Mouse (Mus musculus) MEL (cell line): Measurements from ENCODE around the gene Mesp2. TPM values are rescaled to one million over a fixed set of nuclear protein-coding genes. Genes with fewer than 3 reads are reported as not detected.

Source experiments
- DNase-seq: peaks from one replicate; pipeline ENCODE4 v3.0.0; 2011; ENCODE audit warnings: low read depth, low spot score
- H3K27ac ChIP-seq: 2 replicates; pipeline ENCODE4 v1.5.1; 2012; ENCODE audit warnings: low read depth, mild to moderate bottlenecking, control low read depth, low read length, moderate library complexity; ENCODE audit not compliant: control insufficient read depth
- H3K27me3 ChIP-seq, 2 experiments: fragments of 150-350 bp in 1 of 2; sonication (generic) in 1 of 2; 2 replicates each; pipeline ENCODE4 v1.6.1; 2012; ENCODE audit warnings: low read length in 2 of 2, mild to moderate bottlenecking in 2 of 2, improper control_type of control experiment in 1 of 2, moderate library complexity in 1 of 2; ENCODE audit not compliant: insufficient read depth in 2 of 2, control insufficient read depth in 1 of 2
- H3K36me3 ChIP-seq, 2 experiments: 2 replicates each; pipeline ENCODE4 v1.6.1; 2012 to 2014; ENCODE audit warnings: low read length in 2 of 2, improper control_type of control experiment in 1 of 2, inconsistent platforms in 1 of 2, mild to moderate bottlenecking in 1 of 2; ENCODE audit not compliant: insufficient read depth in 2 of 2, control insufficient read depth in 1 of 2
- H3K4me1 ChIP-seq, 2 experiments: fragments of 150-350 bp in 1 of 2; sonication (generic) in 1 of 2; 2 replicates each; pipeline ENCODE4 v1.6.1; 2012; ENCODE audit warnings: low read length in 2 of 2, improper control_type of control experiment in 1 of 2, mild to moderate bottlenecking in 1 of 2; ENCODE audit not compliant: insufficient read depth in 2 of 2, control insufficient read depth in 1 of 2
- H3K4me3 ChIP-seq, 2 experiments: fragments of 150-350 bp in 1 of 2; sonication (generic) in 1 of 2; 2 replicates each; pipeline ENCODE4 v1.5.1; 2012; ENCODE audit warnings: low read depth in 2 of 2, low read length in 2 of 2, mild to moderate bottlenecking in 2 of 2, moderate library complexity in 2 of 2, control low read depth in 1 of 2, improper control_type of control experiment in 1 of 2; ENCODE audit not compliant: control insufficient read depth in 1 of 2, insufficient read depth in 1 of 2
- H3K79me2 ChIP-seq: 2 replicates; pipeline ENCODE4 v1.6.1; 2012; ENCODE audit warnings: mild to moderate bottlenecking, low read length, moderate library complexity; ENCODE audit not compliant: control insufficient read depth, poor library complexity, insufficient read depth
- H3K9ac ChIP-seq: 2 replicates; pipeline ENCODE4 v1.6.1; 2012; ENCODE audit warnings: low read depth, mild to moderate bottlenecking, control low read depth, low read length, moderate library complexity; ENCODE audit not compliant: control insufficient read depth, poor library complexity, severe bottlenecking
- H3K9me3 ChIP-seq: fragments of 150-350 bp; sonication (generic); replicated peaks from 2 replicates; pipeline ENCODE4 v1.6.1; 2012; ENCODE audit warnings: mild to moderate bottlenecking, low read length, improper control_type of control experiment, moderate library complexity; ENCODE audit not compliant: insufficient read depth
- CHD1 ChIP-seq: IDR thresholded peaks from 2 replicates; pipeline ENCODE4 v1.6.1; 2012; ENCODE audit warnings: low read depth, mild to moderate bottlenecking, inconsistent platforms, low read length, improper control_type of control experiment
- CHD2 ChIP-seq: IDR thresholded peaks from 2 replicates; pipeline ENCODE4 v1.6.1; 2011; ENCODE audit warnings: low read length, improper control_type of control experiment
- CTCF ChIP-seq, 3 experiments: IDR thresholded peaks in 2 of 3; conservative IDR thresholded peaks in 1 of 3; 2 replicates each; pipeline ENCODE4 v1.5.1; 2011 to 2012; ENCODE audit warnings: low read length in 3 of 3, low read depth in 2 of 3, mild to moderate bottlenecking in 2 of 3, improper control_type of control experiment in 1 of 3, inconsistent platforms in 1 of 3, mixed read lengths in 1 of 3, moderate library complexity in 1 of 3; ENCODE audit not compliant: control insufficient read depth in 1 of 3, insufficient read depth in 1 of 3, poor library complexity in 1 of 3, severe bottlenecking in 1 of 3
- ELF1 ChIP-seq: IDR thresholded peaks from 2 replicates; pipeline ENCODE4 v1.6.1; 2014; ENCODE audit warnings: low read depth, mild to moderate bottlenecking, inconsistent platforms, low read length, improper control_type of control experiment, moderate library complexity
- EP300 ChIP-seq, 2 experiments: IDR thresholded peaks; 2 replicates each; pipeline ENCODE4 v1.6.1; 2011; ENCODE audit warnings: improper control_type of control experiment in 2 of 2, low read length in 2 of 2, low read depth in 1 of 2, mild to moderate bottlenecking in 1 of 2
- ETS1 ChIP-seq: IDR thresholded peaks from 2 replicates; pipeline ENCODE4 v1.6.1; 2012; ENCODE audit warnings: low read depth, mild to moderate bottlenecking, inconsistent platforms, low read length, improper control_type of control experiment, moderate library complexity
- GABPA ChIP-seq: IDR thresholded peaks from 2 replicates; pipeline ENCODE4 v1.6.1; 2012; ENCODE audit warnings: low read depth, mild to moderate bottlenecking, inconsistent platforms, low read length, improper control_type of control experiment, moderate library complexity
- GATA1 ChIP-seq: IDR thresholded peaks from 2 replicates; pipeline ENCODE4 v1.6.1; 2011; ENCODE audit warnings: low read depth, low read length, improper control_type of control experiment
- HCFC1 ChIP-seq: IDR thresholded peaks from 2 replicates; pipeline ENCODE4 v1.6.1; 2012; ENCODE audit warnings: low read depth, mild to moderate bottlenecking, inconsistent platforms, low read length, improper control_type of control experiment, moderate library complexity
- JUND ChIP-seq: IDR thresholded peaks from 2 replicates; pipeline ENCODE4 v1.6.1; 2011; ENCODE audit warnings: low read depth, mild to moderate bottlenecking, improper control_type of control experiment, low read length
- KAT2A ChIP-seq: conservative IDR thresholded peaks from 2 replicates; pipeline ENCODE4 v1.6.1; 2012; ENCODE audit warnings: low read depth, low read length, improper control_type of control experiment, inconsistent platforms
- MAZ ChIP-seq: IDR thresholded peaks from 2 replicates; pipeline ENCODE4 v1.6.1; 2012; ENCODE audit warnings: low read depth, mild to moderate bottlenecking, inconsistent platforms, low read length, improper control_type of control experiment
- MEF2A ChIP-seq: IDR thresholded peaks from 2 replicates; pipeline ENCODE4 v1.6.1; 2014; ENCODE audit warnings: low read depth, mild to moderate bottlenecking, inconsistent platforms, low read length, improper control_type of control experiment; ENCODE audit not compliant: poor library complexity, insufficient replicate concordance, severe bottlenecking; ENCODE audit errors: extremely low read depth
- MYB ChIP-seq: IDR thresholded peaks from 2 replicates; pipeline ENCODE4 v1.6.1; 2011; ENCODE audit warnings: mild to moderate bottlenecking, low read depth, low read length, improper control_type of control experiment
- MYC ChIP-seq: IDR thresholded peaks from 2 replicates; pipeline ENCODE4 v1.6.1; 2011; ENCODE audit warnings: low read depth, mild to moderate bottlenecking, low read length, improper control_type of control experiment, moderate library complexity
- NRF1 ChIP-seq: IDR thresholded peaks from 2 replicates; pipeline ENCODE4 v1.6.1; 2014; ENCODE audit warnings: low read depth, mild to moderate bottlenecking, inconsistent platforms, low read length, improper control_type of control experiment, moderate library complexity; ENCODE audit not compliant: poor library complexity, insufficient read depth, severe bottlenecking
- POLR2A ChIP-seq, 2 experiments: IDR thresholded peaks; 2 replicates each; pipeline ENCODE4 v1.6.1; 2011 to 2012; ENCODE audit warnings: low read length in 2 of 2, mild to moderate bottlenecking in 2 of 2, control low read depth in 1 of 2, improper control_type of control experiment in 1 of 2, low read depth in 1 of 2, moderate library complexity in 1 of 2; ENCODE audit not compliant: control insufficient read depth in 1 of 2, insufficient read depth in 1 of 2, poor library complexity in 1 of 2
- POLR2AphosphoS2 ChIP-seq: IDR thresholded peaks from 2 replicates; pipeline ENCODE4 v1.6.1; 2011; ENCODE audit warnings: low read length, improper control_type of control experiment
- POLR2AphosphoS5 ChIP-seq: IDR thresholded peaks from 2 replicates; pipeline ENCODE4 v1.6.1; 2012; ENCODE audit warnings: low read depth, borderline replicate concordance, mild to moderate bottlenecking, inconsistent platforms, low read length, moderate library complexity, mixed read lengths
- RAD21 ChIP-seq: IDR thresholded peaks from 2 replicates; pipeline ENCODE4 v1.6.1; 2011; ENCODE audit warnings: mild to moderate bottlenecking, low read depth, low read length, improper control_type of control experiment
- RCOR1 ChIP-seq: IDR thresholded peaks from 2 replicates; pipeline ENCODE4 v1.6.1; 2012; ENCODE audit warnings: low read depth, mild to moderate bottlenecking, inconsistent platforms, low read length, improper control_type of control experiment
- SIN3A ChIP-seq: IDR thresholded peaks from 2 replicates; pipeline ENCODE4 v1.6.1; 2012; ENCODE audit warnings: low read length, improper control_type of control experiment, inconsistent platforms
- SMC3 ChIP-seq: IDR thresholded peaks from 2 replicates; pipeline ENCODE4 v1.6.1; 2011; ENCODE audit warnings: low read depth, low read length, improper control_type of control experiment
- TCF12 ChIP-seq: IDR thresholded peaks from 2 replicates; pipeline ENCODE4 v1.6.1; 2014; ENCODE audit warnings: low read depth, mild to moderate bottlenecking, inconsistent platforms, low read length, improper control_type of control experiment, moderate library complexity
- USF1 ChIP-seq: IDR thresholded peaks from 2 replicates; pipeline ENCODE4 v1.6.1; 2014; ENCODE audit warnings: low read depth, mild to moderate bottlenecking, inconsistent platforms, low read length, improper control_type of control experiment, moderate library complexity
- ZC3H11A ChIP-seq: IDR thresholded peaks from 2 replicates; pipeline ENCODE4 v1.6.1; 2012; ENCODE audit warnings: low read depth, mild to moderate bottlenecking, inconsistent platforms, low read length, improper control_type of control experiment
- ZKSCAN1 ChIP-seq: IDR thresholded peaks from 2 replicates; pipeline ENCODE4 v1.6.1; 2012; ENCODE audit warnings: low read depth, mild to moderate bottlenecking, inconsistent platforms, low read length, improper control_type of control experiment, moderate library complexity
- ZMIZ1 ChIP-seq: IDR thresholded peaks from 2 replicates; pipeline ENCODE4 v1.6.1; 2012; ENCODE audit warnings: low read depth, mild to moderate bottlenecking, inconsistent platforms, low read length, improper control_type of control experiment, moderate library complexity
- ZNF384 ChIP-seq: IDR thresholded peaks from 2 replicates; pipeline ENCODE4 v1.6.1; 2012; ENCODE audit warnings: low read depth, mild to moderate bottlenecking, inconsistent platforms, low read length, improper control_type of control experiment
- polyA plus RNA-seq, 2 experiments: library from polyadenylated mRNA; stranded (reverse) in 1 of 2; unstranded in 1 of 2; fragments of >175 nt in 1 of 2; fragments of >200 nt in 1 of 2; gene quantifications; 2 replicates each; pipeline versions ENCODE4 v1.2.1 to v1.2.4; 2012; ENCODE audit warnings: low replicate concordance in 2 of 2, low read depth in 1 of 2; ENCODE audit not compliant: insufficient read length in 2 of 2, insufficient read depth in 1 of 2, missing spikeins in 1 of 2
- total RNA-seq: library from RNA; depleted of rRNA; stranded (reverse); fragments of 300-350 nt; gene quantifications from 2 replicates; pipeline ENCODE4 v1.2.3, GENCODE M21; 2012

Gene Mesp2
- total and polyA plus RNA-seq, 3 experiments, result not detected

GRCm38 (mm10) chr7:79801391-79801790 is 9.1 kb upstream of the Mesp2 start:
- Histone ChIP-seq H3K9ac (no peak overlapping the region), H3K27ac (no peak overlapping the region), H3K4me3 (no peak overlapping the region), H3K27me3 (no peaks in the 10 kb centered on the region)
- no peak for TF ChIP-seq POLR2AphosphoS5
- TF ChIP-seq KAT2A, result no peak
- no peak for TF ChIP-seq TCF12
- no peak for TF ChIP-seq POLR2AphosphoS2
- no peak for TF ChIP-seq MYC
- TF ChIP-seq GABPA, result no peak
- no peak for TF ChIP-seq RCOR1
- TF ChIP-seq ZNF384, result no peak
- TF ChIP-seq ZMIZ1, result no peak
- no peak for TF ChIP-seq JUND
- no peak for TF ChIP-seq CHD1
- no peak for TF ChIP-seq MEF2A
- no peak for TF ChIP-seq GATA1
- TF ChIP-seq RAD21, result no peak
- TF ChIP-seq ELF1, result no peak
- no peak for TF ChIP-seq POLR2A (IDR thresholded peaks at IDR 0.05; ENCODE audit: control insufficient read depth in 1 of 2, insufficient read depth in 1 of 2, low read depth in 1 of 2, low read length in 2 of 2, poor library complexity in 1 of 2)
- no peak for TF ChIP-seq ZKSCAN1
- no peak for TF ChIP-seq MYB
- TF ChIP-seq HCFC1, result no peak
- no peak for TF ChIP-seq CTCF (IDR thresholded peaks at IDR 0.05 in 2 of 3, conservative IDR thresholded peaks at IDR 0.05 in 1 of 3; ENCODE audit: control insufficient read depth in 1 of 3, insufficient read depth in 1 of 3, low read depth in 2 of 3, low read length in 3 of 3, poor library complexity in 1 of 3, severe bottlenecking in 1 of 3)
- TF ChIP-seq, all 39 proteins: peak for 0
- H3K4me1 ChIP-seq, result no peaks in the 10 kb centered on the region
- H3K36me3 ChIP-seq, result no peaks in the 10 kb centered on the region
- DNase-seq, result no peak
- no peaks in the 10 kb centered on the region for H3K79me2 ChIP-seq
- H3K9me3 ChIP-seq, result no peaks in the 10 kb centered on the region

DNA sequence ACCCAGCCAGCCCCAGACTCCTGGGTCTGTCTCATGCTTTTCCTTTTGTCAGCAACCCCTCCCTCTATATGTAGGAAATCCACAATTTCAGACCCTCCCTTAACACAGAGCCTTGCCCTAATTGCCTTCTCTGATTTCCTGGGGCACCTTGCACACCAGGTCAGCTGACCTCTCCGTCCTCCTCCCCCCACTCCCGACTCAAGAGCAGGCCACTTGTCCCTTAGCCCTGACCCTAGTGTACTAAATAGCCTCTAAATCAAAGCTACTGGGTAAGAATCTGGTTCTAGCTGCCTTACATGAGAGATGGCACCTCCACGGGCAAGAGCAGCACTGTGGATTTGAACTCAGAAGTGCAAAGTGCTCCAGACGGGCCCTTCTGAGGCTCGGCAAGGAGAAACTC is 8.5 kb upstream of the Mesp2 start:
- Histone ChIP-seq H3K4me1 (no peaks in the 10 kb centered on the region), H3K36me3 (no peaks in the 10 kb centered on the region), H3K9ac (no peak overlapping the region), H3K4me3 (no peak overlapping the region), H3K27ac (no peak overlapping the region), H3K9me3 (no peaks in the 10 kb centered on the region), H3K27me3 (no peaks in the 10 kb centered on the region), H3K79me2 (no peaks in the 10 kb centered on the region)
- TF ChIP-seq MAZ (no peak), CHD2 (no peak), ZMIZ1 (no peak), SIN3A (no peak), SMC3 (no peak), NRF1 (no peak), CTCF (IDR thresholded peaks at IDR 0.05 in 2 of 3, conservative IDR thresholded peaks at IDR 0.05 in 1 of 3; ENCODE audit: control insufficient read depth in 1 of 3, insufficient read depth in 1 of 3, low read depth in 2 of 3, low read length in 3 of 3, poor library complexity in 1 of 3, severe bottlenecking in 1 of 3) (no peak), ZKSCAN1 (no peak), ETS1 (no peak), JUND (no peak), USF1 (no peak), RCOR1 (no peak), ZC3H11A (no peak), CHD1 (no peak), EP300 (IDR thresholded peaks at IDR 0.05; ENCODE audit: low read depth in 1 of 2, low read length in 2 of 2) (no peak)
- no peak for DNase-seq
